ENCODE assay signal across 23 mouse cellular contexts in the genomic region with DNA sequence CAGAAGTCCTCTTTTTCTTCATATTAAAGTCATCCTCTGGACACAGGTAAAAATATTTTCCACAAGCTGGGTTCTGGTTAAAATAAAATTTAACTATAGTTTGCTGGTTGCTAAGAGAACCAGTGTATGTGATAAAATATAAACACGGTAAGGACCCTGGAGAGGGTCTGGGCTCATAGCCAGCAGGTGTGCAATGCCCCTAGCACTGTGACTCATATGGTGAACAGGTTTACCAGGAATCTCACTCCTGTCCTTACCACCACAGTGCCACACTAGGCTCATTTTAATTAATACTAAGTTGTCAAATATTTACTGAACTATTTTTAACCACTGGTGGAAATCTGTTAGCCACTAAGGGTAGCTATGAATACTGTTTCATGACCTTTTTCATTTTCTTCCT. TPM values are rescaled to one million over a fixed set of nuclear protein-coding genes. Genes with fewer than 3 reads are reported as not detected.
DNase-seq lines count a peak whose midpoint lies in the region; ATAC-seq lines count a peak whose summit lies in the region.
"Had no signal": no experiment of that assay in that cellular context is flagged by ENCODE, and none has a peak within 500 bp of the region (broad histone marks: within the 10 kb centered on the region; RNA-seq: fewer than 3 reads in every experiment).

No protein-coding gene starts in this region.

- 55% methylated on average over 1 of the region's 1 CpGs for WGBS in lung, embryonic 15.5 days

- H3K4me1 ChIP-seq in lung, embryonic 15.5 days, result peaks cover 9% of the 10 kb centered on the region
- H3K4me1 ChIP-seq: embryonic facial prominence, embryonic 10.5 days; forebrain, embryonic 13.5 days; hindbrain, embryonic 13.5 days had no signal

- no peaks in the 10 kb centered on the region for H3K36me3 ChIP-seq in lung, embryonic 15.5 days
- H3K36me3 ChIP-seq: embryonic facial prominence, embryonic 10.5 days; heart, embryonic 10.5 days; hindbrain, embryonic 13.5 days had no signal

- H3K4me3 ChIP-seq in lung, embryonic 15.5 days, result no peak overlapping the region
- H3K4me3 ChIP-seq: embryonic facial prominence, embryonic 10.5 days; forebrain, embryonic 13.5 days; gastrocnemius, adult 2 months; heart, embryonic 10.5 days; hindbrain, embryonic 13.5 days had no signal

- no peak overlapping the region; the same call in 1 of the 2 replicates for H3K4me2 ChIP-seq in lung, embryonic 15.5 days
- H3K4me2 ChIP-seq: forebrain, embryonic 13.5 days; hindbrain, embryonic 13.5 days had no signal

- H3K9me3 ChIP-seq in lung, embryonic 15.5 days, result no peaks in the 10 kb centered on the region
- H3K9me3 ChIP-seq: embryonic facial prominence, embryonic 10.5 days; forebrain, embryonic 13.5 days; heart, embryonic 10.5 days; hindbrain, embryonic 13.5 days had no signal

- DNase-seq in kidney, postnatal 14 days, result peak; percentile 10
- DNase-seq in kidney, postnatal 10 days, result no peak
- DNase-seq in lung, adult 18-20 months, result peak; percentile 84 to 88
- peak; percentile 73 for DNase-seq in lung, postnatal 14 days
- DNase-seq in liver, result no peak
- no peak for DNase-seq in retina, embryonic 14.5 days (ENCODE audit: low spot score)
- DNase-seq: adrenal gland, postnatal 36 days; cerebellum, adult 2 months; cerebellum, postnatal 10 days; forebrain, postnatal 0 days; gastrocnemius, adult 2 months; gastrocnemius, postnatal 36 days; heart, adult 18-20 months; heart, postnatal 10 days had no signal

- H3K9ac ChIP-seq in lung, embryonic 15.5 days, result no peak overlapping the region
- H3K9ac ChIP-seq: forebrain, embryonic 13.5 days; forebrain, postnatal 0 days; hindbrain, embryonic 13.5 days had no signal

- peak; percentile 72; the same call in 1 of the 2 replicates for ATAC-seq in lung, embryonic 15.5 days (ENCODE audit: borderline replicate concordance, extremely low read depth, low FRiP score, low TSS enrichment)
- no peak for ATAC-seq in inflammation-experienced regulatory T-cells, adult 6 months
- ATAC-seq: activated CD4-positive, CD25-positive, alpha-beta regulatory T cell, adult 4 months; forebrain, embryonic 13.5 days; forebrain, postnatal 0 days; Patski had no signal

- no peaks in the 10 kb centered on the region for H3K27me3 ChIP-seq in lung, embryonic 15.5 days
- H3K27me3 ChIP-seq: CH12.LX; forebrain, embryonic 13.5 days; hindbrain, embryonic 13.5 days had no signal

- peak overlapping the region; percentile 41 for H3K27ac ChIP-seq in lung, embryonic 15.5 days
- H3K27ac ChIP-seq: embryonic facial prominence, embryonic 10.5 days; forebrain, embryonic 13.5 days; gastrocnemius, adult 2 months; heart, embryonic 10.5 days; hindbrain, embryonic 13.5 days had no signal

RNA-seq across cellular contexts. Expression of a gene that starts 48.2 kb away (rescaled TPM):
- polyA plus RNA-seq in lung, embryonic 15.5 days (2015; fragmentation: Nextera tagmentation; extraction: Ambion mirVana), result 4.5 and 5.6 TPM in 2 replicates
- not detected for polyA plus RNA-seq in inflammation-experienced regulatory T-cells, adult 6 months (2017; shearing (Covaris generic))
- polyA plus RNA-seq: Patski had no signal

Comparison
In these comparisons a context has a peak if more than half of its experiments do, and no peak if none do; other contexts are left out.
1. DNase-seq: peak in kidney, postnatal 14 days (single experiment), lung, adult 18-20 months (2 of 2) and lung, postnatal 14 days (single experiment); none in kidney, postnatal 10 days (single experiment), liver (single experiment) and retina, embryonic 14.5 days (single experiment).